Mouse (Mus musculus) embryonic facial prominence, embryonic 15.5 days (tissue): ENCODE measurements around the gene Znrf2. TPM values are rescaled to one million over a fixed set of nuclear protein-coding genes. Genes with fewer than 3 reads are reported as not detected.
"Not testable (repeated sequence)": the region's sequence is repeated elsewhere in the genome, so short reads cannot be mapped to it uniquely, and the experiment has no call there.

ENCODE experiments used
- ATAC-seq: fragments of 200-750 bp; cut with Nextera tagmentation; 2 replicates; pipeline ENCODE4 v1.8.0; 2017; ENCODE audit warnings: low read depth, moderate TSS enrichment; ENCODE audit not compliant: insufficient number of reproducible peaks, low FRiP score, low TSS enrichment
- H3K27ac ChIP-seq: fragments of 300-500 bp; sonication (generic); replicated peaks from 2 replicates; pipeline ENCODE4 v1.5.1; 2015; ENCODE audit warnings: mild to moderate bottlenecking, inconsistent platforms
- H3K27me3 ChIP-seq: fragments of 300-500 bp; sonication (generic); 2 replicates; pipeline ENCODE4 v1.6.1; 2015; ENCODE audit warnings: inconsistent platforms
- H3K36me3 ChIP-seq: fragments of 300-500 bp; sonication (generic); 2 replicates; pipeline ENCODE4 v1.6.1; 2015; ENCODE audit warnings: mild to moderate bottlenecking, inconsistent platforms
- H3K4me1 ChIP-seq: fragments of 300-500 bp; sonication (generic); 2 replicates; pipeline ENCODE4 v1.6.1; 2015; ENCODE audit warnings: inconsistent platforms
- H3K4me2 ChIP-seq: fragments of 300-500 bp; sonication (generic); replicated peaks from 2 replicates; pipeline ENCODE4 v1.6.1; 2015; ENCODE audit warnings: mild to moderate bottlenecking, inconsistent platforms
- H3K4me3 ChIP-seq: fragments of 300-500 bp; sonication (generic); replicated peaks from 2 replicates; pipeline ENCODE4 v1.5.1; 2015; ENCODE audit warnings: mild to moderate bottlenecking, inconsistent platforms
- H3K9ac ChIP-seq: fragments of 300-500 bp; sonication (generic); 2 replicates; pipeline ENCODE4 v1.6.1; 2015; ENCODE audit warnings: inconsistent platforms
- H3K9me3 ChIP-seq: fragments of 300-500 bp; sonication (generic); replicated peaks from 2 replicates; pipeline ENCODE4 v1.6.1; 2016; ENCODE audit warnings: inconsistent platforms
- WGBS: fragments of 180-500 bp; shearing (Covaris S2); methylation state at CpG from one replicate; pipeline ENCODE4 v1.1.7; 2015; 5-methylcytosine and 5-hydroxymethylcytosine counted together
- polyA plus RNA-seq: library from polyadenylated mRNA; unstranded; fragments of >200 nt; fragmentation: Nextera tagmentation; extraction: Ambion mirVana; gene quantifications from 2 replicates; pipeline ENCODE4 v1.2.1, GENCODE M21; 2015

Znrf2 gene
- polyA plus RNA-seq, 1 experiment from 2014 or later = 3.9 TPM

DNA sequence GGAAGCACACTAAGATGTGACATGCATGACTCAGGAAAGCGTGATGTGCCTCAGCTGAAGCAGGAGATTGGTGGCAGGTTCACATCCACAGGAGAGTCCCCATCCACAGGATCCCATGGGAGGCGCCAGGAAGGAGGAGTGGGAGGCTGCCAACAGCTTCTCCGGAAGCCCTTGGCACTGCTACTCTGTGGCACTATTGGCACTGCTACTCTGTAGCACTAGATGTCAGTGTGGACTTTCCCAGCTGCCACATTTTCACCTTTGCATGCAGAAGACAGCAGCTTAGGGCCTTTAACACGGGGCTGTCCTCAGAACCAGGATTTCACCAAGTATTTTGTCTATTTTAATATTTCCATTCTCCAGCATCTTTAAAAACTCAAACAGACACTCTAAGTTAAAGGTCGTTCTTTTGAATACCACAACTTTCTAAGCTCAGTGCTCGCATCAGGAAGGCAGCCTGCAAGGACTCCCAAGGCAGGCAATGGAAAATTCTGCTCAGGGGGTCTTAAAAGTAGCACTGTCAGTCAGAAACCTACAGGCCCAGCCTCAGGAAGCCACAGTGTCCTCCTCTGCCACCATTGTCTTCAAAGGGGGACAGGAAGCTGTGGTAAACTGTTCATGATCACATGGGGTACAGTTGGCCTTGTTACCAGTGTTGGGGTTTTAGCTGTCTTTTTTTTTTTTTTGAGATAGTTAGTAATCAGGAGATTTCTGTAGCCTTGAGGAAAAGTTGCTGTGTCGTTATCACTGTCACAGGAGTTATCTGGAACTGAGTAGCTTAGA lies 7.0 kb upstream of the Znrf2 start:
- no peaks in the 10 kb centered on the region for H3K9me3 ChIP-seq
- H3K4me1 ChIP-seq = peaks cover 17% of the 10 kb centered on the region
- H3K9ac ChIP-seq = no peak overlapping the region
- no peaks in the 10 kb centered on the region for H3K27me3 ChIP-seq
- WGBS = 53% methylated on average over 7 of the region's 7 CpGs
- no peak overlapping the region for H3K4me3 ChIP-seq
- H3K27ac ChIP-seq = no peak overlapping the region
- no peaks in the 10 kb centered on the region for H3K36me3 ChIP-seq
- no peak overlapping the region for H3K4me2 ChIP-seq
- no peak for ATAC-seq

DNA sequence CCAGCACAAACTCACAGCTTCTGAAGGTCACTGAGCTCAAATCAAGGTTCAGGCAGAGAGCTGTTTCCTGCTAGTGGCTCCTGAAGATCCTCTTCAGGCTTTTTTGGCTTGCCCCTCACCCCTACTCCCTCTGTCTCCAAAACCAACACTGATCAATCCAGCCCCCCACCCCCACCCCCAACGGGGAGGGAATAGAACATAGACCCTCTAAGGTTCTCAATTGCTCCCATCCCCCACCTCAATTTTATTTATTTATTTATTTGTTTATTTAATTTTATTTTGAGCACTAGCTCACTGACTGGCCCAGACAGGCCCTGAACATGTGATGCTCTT lies 6.4 kb upstream of the Znrf2 start:
- no peaks in the 10 kb centered on the region for H3K36me3 ChIP-seq
- H3K4me3 ChIP-seq = no peak overlapping the region
- 72% methylated on average over 1 of the region's 1 CpGs for whole genome bisulfite sequencing
- no peak overlapping the region for H3K27ac ChIP-seq
- ATAC-seq = no peak
- H3K9ac ChIP-seq = no peak overlapping the region
- peaks cover 17% of the 10 kb centered on the region for H3K4me1 ChIP-seq
- no peaks in the 10 kb centered on the region for H3K9me3 ChIP-seq
- H3K27me3 ChIP-seq = no peaks in the 10 kb centered on the region
- H3K4me2 ChIP-seq = no peak overlapping the region

DNA sequence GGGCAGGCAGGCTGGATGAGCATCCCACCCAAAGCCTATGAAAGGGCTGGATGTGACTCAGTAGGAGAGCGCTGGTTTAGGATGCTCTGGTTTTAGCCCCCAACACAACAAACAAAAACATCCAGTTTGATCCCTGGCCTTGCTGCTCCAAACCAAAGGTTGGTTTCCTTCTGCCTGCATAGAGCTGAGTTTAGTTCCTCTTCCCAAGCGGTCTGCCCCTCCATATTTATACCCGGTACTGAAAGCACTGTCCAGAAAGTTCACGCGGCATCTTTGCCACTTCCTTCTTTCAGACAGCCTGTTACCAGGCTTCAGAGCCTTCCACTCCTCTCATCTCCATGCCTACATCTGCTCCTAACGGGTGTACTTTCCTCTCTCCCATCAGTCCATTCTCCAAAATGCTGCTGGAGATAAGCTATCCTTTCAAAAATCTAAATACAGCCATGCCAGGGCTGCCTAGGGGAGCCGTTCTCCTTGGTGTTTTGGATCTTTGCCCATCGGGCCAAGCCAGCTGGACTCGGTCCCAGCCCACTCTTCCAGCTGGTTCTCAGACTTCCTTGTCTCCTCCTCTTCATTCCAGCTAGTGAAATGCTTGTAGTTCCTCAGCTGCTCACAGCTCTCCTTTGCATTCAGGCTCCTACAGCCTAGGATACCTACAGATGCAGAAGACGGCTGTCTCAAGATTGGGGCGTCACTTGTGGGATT lies 5.0 kb upstream of the Znrf2 start:
- no peak overlapping the region for H3K4me2 ChIP-seq

DNA sequence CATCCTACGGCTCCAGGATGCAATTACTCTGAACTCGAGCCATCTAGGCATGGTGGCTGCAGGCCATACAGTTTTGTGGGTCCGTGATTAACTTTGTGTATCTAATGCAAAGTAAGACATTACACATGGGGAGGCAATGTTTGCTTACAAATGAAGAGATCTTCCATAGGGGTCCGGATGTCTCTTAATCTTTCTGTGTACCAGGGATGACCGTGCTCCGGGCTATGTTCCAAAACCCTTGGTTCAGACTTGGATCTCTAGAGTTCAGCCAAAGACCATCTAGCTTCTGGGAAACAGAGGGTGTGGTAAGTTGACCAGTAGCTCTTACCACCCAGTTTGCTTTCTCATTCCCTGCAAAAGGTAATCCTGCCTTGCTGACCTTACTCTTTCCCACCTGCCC lies 4.4 kb upstream of the Znrf2 start:
- no peak for ATAC-seq
- H3K4me3 ChIP-seq = no peak overlapping the region
- H3K9me3 ChIP-seq = no peaks in the 10 kb centered on the region
- 67% methylated on average over 6 of the region's 6 CpGs for WGBS
- H3K27ac ChIP-seq = no peak overlapping the region
- no peaks in the 10 kb centered on the region for H3K36me3 ChIP-seq
- H3K9ac ChIP-seq = no peak overlapping the region
- peaks cover 17% of the 10 kb centered on the region for H3K4me1 ChIP-seq
- no peaks in the 10 kb centered on the region for H3K27me3 ChIP-seq
- H3K4me2 ChIP-seq = no peak overlapping the region

More for the DNA sequence above, 5.0 kb upstream of the Znrf2 start:
- Histone ChIP-seq H3K9ac (no peak overlapping the region), H3K36me3 (no peaks in the 10 kb centered on the region), H3K27me3 (no peaks in the 10 kb centered on the region), H3K27ac (0 out of 2 replicates have a peak overlapping the region, but pooled peaks have one; percentile 49), H3K4me1 (peaks cover 17% of the 10 kb centered on the region), H3K9me3 (no peaks in the 10 kb centered on the region), H3K4me3 (no peak overlapping the region)
- no peak for ATAC-seq
- WGBS = 67% methylated on average over 11 of the region's 11 CpGs

DNA sequence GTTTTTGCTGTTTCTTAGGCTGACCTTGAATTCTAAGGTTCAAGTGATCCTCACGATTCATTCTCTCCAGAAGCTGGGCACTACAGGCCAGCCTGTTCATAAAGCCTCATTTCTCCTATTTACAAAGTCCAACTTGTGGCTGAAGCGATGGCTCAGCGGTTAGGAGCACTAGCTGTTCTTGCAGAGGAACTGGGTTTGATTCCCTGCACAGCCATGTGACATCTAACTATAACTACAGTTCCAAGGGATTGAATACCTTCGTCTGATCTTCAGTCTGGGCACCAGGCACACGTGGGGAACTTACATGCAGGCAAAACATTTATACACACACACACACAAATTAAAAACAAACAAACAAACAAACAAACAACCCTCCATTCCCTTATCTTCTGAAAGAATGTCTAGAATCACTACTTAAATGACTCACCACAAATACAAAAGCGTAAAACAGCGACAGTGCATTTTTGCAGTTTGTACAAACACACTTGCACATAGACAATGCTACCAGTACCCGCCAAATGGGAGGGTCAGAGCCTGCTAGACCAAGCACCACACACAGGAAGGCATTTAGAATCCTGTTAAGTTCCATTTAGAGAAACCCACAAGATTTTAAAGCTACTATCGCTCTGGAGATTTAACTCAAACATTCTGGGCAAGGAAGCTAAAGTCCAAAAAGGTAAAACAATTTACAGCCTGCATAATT lies 1.1 kb upstream of the Znrf2 start:
- Histone ChIP-seq H3K4me2 (0 out of 2 replicates have a peak overlapping the region, but pooled peaks have one; percentile 57), H3K36me3 (no peaks in the 10 kb centered on the region), H3K9ac (no peak overlapping the region), H3K9me3 (no peaks in the 10 kb centered on the region), H3K4me1 (peaks cover 30% of the 10 kb centered on the region), H3K27ac (no peak overlapping the region), H3K4me3 (no peak overlapping the region), H3K27me3 (no peaks in the 10 kb centered on the region)
- 77% methylated on average over 9 of the region's 9 CpGs for WGBS
- ATAC-seq = no peak

DNA sequence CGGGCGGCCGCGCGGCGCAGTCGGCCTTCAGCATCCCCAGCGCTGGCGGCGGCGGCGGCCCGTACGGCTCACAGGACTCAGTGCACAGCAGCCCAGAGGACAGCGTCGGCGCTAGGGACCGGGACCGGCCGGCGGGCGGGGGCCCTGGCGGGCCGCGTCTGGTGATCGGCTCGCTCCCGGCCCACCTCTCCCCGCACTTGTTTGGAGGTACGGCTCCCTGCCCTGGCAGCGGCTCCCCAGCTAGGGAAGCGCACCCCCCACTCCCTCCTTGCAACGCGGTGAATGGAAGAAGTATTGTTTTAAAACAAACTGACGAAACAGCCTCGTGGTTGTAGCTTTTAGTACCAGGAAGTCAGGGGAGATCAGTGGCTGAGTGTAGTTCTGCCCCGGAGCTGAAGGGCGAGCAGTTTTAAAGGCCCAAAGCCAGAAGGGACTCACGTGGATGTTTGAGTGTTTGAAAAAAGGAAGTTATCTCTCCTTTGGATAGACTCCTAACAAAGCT lies 601 bp downstream of the Znrf2 start:
- peak; percentile 12 for ATAC-seq
- peak overlapping the region; percentile 82 for H3K9ac ChIP-seq
- under 1% methylated on average over 39 of the region's 39 CpGs for WGBS
- H3K36me3 ChIP-seq = no peaks in the 10 kb centered on the region
- H3K9me3 ChIP-seq = no peaks in the 10 kb centered on the region
- peaks cover 23% of the 10 kb centered on the region for H3K4me1 ChIP-seq
- H3K4me2 ChIP-seq = peak overlapping the region; percentile 57
- peak overlapping the region; percentile 86 for H3K4me3 ChIP-seq
- H3K27me3 ChIP-seq = no peaks in the 10 kb centered on the region
- H3K27ac ChIP-seq = peak overlapping the region; percentile 94

DNA sequence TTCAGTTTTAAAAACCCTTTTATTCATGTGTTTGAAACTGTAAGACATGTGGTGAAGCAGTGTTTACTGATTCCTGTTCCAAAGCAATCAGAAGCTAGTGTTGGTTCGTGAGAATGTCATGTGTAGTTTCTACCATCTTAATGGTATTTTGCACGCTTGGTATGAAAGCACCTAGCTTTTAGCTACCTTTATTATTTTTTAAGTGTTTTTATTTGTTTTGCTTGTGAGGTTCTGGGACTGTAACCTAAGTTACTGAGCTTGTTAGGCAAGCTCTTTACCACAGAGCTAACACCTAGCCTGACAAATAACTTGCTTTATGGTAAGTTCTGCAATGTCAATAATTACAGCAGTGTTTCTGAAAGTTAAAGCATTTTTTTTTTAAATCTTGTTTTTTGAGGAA lies 1.7 kb downstream of the Znrf2 start:
- Histone ChIP-seq H3K4me2 (peak overlapping the region; percentile 57), H3K27ac (no peak overlapping the region), H3K4me1 (peaks cover 16% of the 10 kb centered on the region), H3K9me3 (no peaks in the 10 kb centered on the region), H3K36me3 (no peaks in the 10 kb centered on the region), H3K9ac (no peak overlapping the region), H3K27me3 (no peaks in the 10 kb centered on the region), H3K4me3 (peak overlapping the region; percentile 86)
- 50% methylated on average over 2 of the region's 2 CpGs for WGBS
- ATAC-seq = no peak

DNA sequence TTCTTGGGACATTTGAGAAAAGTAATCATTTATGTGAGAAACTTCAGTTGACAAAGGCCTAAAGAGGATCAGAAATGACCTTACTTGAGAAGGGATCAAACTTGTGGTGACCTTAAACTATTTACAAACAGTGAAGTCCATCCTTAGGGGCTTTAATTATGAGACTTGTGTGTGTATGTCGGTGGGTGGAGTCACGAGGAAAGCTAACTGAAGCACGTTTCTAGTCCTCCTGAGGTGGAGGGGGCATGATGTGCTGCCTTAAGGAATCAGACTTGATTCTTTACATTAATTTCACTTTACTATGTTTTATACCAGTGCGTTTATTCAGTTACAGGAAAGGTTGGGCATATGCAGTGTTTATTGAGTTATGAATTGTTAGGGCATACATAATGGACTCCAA lies 2.6 kb downstream of the Znrf2 start:
- Histone ChIP-seq H3K4me1 (peaks cover 16% of the 10 kb centered on the region), H3K4me3 (no peak overlapping the region), H3K27me3 (no peaks in the 10 kb centered on the region), H3K4me2 (no peak overlapping the region), H3K9me3 (no peaks in the 10 kb centered on the region), H3K36me3 (no peaks in the 10 kb centered on the region), H3K9ac (no peak overlapping the region), H3K27ac (no peak overlapping the region)
- 28% methylated on average over 4 of the region's 4 CpGs for WGBS
- ATAC-seq = no peak

DNA sequence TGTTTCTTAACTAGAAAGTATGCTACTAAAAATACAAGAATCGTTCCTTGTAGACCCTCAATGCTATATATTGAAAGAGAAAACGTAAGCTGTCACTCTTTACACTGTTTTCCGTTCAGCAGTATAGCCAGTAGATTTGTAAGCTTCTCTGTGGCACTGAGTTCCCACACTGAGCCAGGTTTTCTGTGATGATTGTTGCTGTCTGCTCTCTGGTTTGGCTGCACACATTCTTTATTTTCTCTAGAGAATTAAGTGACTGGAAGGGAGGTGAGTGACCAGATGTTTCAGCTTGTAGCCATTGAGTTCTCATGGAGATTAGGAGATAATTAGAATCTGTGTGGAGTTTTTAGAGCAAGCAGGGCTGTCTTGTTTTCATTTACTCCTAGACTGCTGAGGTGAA lies 3.0 kb downstream of the Znrf2 start:
- Histone ChIP-seq H3K9ac (no peak overlapping the region), H3K4me2 (no peak overlapping the region), H3K9me3 (no peaks in the 10 kb centered on the region), H3K4me1 (peaks cover 16% of the 10 kb centered on the region), H3K4me3 (no peak overlapping the region), H3K27ac (no peak overlapping the region), H3K27me3 (no peaks in the 10 kb centered on the region), H3K36me3 (no peaks in the 10 kb centered on the region)
- no peak for ATAC-seq
- 32% methylated on average over 3 of the region's 3 CpGs for WGBS

DNA sequence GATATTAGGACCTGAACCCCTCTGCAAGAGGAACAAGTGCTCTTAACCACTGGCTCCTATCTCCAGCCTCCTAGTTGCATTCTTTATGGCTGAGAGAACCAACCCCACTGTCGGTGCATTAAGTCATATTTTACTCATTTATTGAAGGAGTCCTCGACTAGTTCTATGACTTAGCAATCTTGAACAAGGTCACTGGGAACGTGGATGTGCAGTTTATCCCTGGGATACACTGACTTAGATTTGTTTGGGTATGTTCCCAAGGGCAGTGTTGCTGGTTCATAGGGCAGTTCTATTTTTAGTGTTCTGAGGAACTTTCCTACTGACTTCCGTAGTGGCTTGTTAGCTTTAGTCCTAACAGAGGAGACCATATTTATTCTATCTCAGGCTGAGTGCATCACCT lies 5.6 kb downstream of the Znrf2 start:
- H3K9me3 ChIP-seq = no peaks in the 10 kb centered on the region
- H3K4me3 ChIP-seq = no peak overlapping the region
- 64% methylated on average over 4 of the region's 4 CpGs for WGBS
- H3K36me3 ChIP-seq = no peaks in the 10 kb centered on the region
- ATAC-seq = no peak
- H3K9ac ChIP-seq = no peak overlapping the region
- H3K27ac ChIP-seq = no peak overlapping the region
- peaks cover 16% of the 10 kb centered on the region for H3K4me1 ChIP-seq
- no peaks in the 10 kb centered on the region for H3K27me3 ChIP-seq
- H3K4me2 ChIP-seq = no peak overlapping the region

DNA sequence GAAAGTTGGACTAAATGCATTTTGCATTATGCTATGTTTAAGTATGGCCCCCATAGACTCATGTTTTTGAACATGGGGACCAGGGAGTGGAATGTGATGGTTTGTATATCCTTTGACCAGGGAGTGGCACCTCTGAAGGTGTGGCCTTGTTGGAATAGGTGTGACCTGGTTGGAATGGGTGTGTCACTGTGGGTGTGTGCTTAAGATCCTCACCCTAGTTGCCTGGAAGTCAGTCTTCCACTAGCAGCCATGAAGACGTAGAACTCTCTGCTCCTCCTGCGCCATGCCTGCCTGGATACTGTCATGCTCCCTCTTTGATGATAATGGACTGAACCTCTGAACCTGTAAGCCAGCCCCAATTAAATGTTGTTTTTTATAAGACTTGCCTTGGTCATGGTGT lies 7.8 kb downstream of the Znrf2 start:
- not testable (repeated sequence) for ATAC-seq, H3K9me3 ChIP-seq, H3K36me3 ChIP-seq, H3K4me1 ChIP-seq, H3K27me3 ChIP-seq, H3K4me2 ChIP-seq, H3K9ac ChIP-seq, H3K27ac ChIP-seq, H3K4me3 ChIP-seq
- 92% methylated on average over 2 of the region's 2 CpGs for WGBS
